Mouse (Mus musculus) layer of hippocampus, adult 9-10 months (tissue): ENCODE measurements around the gene Tulp3.
A peak's percentile ranks its signal among the peaks of the same experiment; 100 is the strongest.

Source experiments
- DNase-seq: peaks from one replicate; pipeline ENCODE4 v3.0.0; 2022; ENCODE audit warnings: low spot score

Gene Tulp3

GRCm38 (mm10) chr6:128296750-128297393 lies 58.8 kb downstream of the Tulp3 start:
- DNase-seq = no peak

DNA sequence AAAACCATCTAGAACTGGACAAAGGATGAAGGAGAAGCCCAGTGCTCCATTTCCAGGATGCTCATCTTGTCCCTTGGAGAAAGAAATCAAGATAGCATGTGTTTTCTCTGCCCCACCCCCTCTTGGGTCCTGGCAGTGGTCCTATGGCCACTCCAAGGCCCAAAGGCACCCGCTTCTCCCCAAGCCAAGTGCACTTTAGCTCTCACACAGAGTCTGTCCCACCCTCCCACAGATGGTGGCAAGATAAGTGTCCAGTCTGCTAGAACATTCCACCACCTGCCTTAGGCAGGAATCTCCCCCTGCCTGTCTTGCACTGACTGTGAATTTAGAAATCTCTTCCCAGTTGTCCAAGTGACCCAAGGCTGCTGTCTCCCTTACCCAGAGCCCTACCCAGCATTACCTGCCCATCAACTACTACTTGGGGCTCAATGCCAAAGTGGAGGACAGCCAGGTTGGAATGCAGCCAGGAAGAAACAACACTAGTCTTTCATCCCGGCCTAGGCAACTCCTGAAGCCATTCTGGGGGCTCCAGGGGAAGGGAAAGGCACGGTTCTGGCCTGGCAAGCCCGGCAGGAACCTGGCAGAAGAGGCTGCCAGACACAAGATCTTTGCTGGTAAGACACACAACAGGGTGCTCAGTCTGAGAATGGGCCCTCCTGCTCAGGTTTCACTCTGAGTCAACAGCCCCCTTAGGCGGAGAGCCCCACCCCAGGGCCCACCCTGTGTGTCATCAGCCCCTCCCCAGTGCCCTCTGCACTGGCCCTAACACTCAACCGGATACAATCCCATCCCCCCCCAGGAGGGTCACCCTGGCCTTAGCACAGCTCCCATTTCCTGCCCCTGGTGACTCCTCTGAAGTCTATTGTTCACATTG lies 59.5 kb downstream of the Tulp3 start:
- DNase-seq = no peak

DNA sequence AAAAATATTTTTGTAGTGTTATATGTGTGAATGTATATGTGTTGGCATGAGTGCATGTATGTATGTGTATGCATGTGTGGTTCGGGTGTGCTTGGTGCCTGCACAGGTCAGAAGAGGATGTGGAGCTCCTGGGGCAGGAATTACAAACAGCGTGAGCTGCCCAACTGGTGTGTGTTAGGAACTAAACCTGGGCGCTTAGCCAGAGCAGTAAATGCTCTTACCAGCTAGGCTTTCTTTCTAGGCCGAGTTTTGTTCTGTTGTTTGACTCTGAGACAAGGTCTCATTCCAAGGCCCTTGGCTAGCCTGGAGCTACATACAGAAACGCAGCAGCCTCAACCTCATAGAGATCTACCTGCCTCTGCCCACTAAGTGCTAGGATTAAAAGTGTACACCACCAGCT lies 64.4 kb downstream of the Tulp3 start:
- no peak for DNase-seq

- DNase-seq = no peak
Measured at GRCm38 (mm10) chr6:128288681-128289080, 67.0 kb downstream of the Tulp3 start.

DNA sequence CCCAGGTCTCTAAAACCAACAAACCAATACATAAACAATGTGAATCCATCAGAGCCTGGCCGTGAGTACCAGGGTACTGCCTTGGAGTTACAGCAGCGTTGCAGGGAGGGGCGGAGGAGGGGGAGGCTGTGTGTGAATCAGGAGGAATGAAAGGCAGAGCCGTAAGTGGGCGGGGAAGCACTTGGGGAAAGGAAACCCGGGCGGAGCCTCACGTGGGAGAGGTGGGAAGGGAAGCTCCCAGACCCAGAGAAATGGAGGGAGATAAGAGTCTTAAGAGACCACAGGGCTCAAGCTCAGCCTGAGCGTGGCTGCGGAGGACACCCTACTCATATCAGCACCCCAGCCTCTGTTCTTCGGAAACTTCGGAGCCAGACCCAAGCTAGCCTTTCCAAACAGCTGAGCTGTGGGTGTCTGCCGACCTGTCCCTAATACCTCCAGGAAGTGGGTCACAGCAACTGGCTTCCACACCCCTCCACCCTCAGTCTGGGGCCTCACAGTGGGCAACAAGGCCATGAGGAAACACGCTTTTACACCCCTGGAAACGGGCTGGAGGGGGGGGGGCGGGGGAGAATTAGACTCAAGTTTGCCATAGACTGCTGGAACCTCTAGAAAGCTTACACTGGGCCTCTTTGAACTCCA lies 69.7 kb downstream of the Tulp3 start:
- DNase-seq = no peak

DNA sequence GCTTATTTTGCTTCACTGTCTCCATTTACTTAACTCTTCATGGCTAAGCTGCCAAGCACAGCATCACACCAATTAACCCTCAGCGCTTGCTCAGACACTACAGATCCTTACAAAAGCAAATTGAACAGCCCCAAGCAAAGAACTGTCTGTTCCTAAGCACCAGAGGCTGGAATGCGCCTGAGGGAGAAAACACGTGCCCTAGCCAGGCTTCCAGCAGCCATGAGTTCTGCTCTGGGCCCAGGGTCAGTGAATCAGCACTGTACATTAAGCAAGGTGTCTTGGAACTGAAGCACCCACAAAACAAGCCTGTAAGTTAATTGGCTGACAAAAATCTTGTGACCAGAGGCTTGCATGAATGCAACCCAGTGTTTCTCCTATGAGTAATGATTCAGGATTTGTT lies 73.5 kb downstream of the Tulp3 start:
- no peak for DNase-seq

DNA sequence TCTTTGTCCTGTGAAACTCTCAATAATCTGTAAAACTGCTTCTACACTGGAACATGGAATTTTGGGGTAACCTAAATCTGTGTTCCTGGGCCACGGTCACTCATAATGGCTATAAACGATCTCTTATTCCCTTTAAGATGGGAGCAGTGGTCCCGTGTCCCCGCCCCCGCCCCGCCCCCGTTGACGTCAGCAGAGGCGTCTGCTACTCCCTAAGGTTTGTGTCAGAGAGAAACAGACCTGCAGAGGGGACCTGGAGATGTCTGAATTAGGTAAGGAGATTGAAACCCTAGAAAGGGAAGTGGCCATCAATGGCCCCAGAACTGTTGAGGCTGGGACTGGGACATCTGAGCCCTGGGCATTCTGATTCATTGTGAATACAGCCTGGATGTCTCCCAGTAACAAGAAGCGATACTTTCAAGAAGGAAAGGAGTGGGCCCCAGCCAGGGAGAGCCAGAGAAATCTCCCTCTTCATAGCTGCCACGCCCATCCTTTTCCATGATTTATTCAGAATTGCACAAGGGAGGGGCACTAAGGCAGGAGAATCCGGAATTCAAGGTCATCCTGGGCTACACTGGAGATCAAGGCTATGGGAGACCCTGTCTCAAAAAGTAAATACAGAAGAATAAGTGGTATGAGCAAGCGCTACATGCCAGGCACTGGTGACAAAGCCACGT lies 75.0 kb downstream of the Tulp3 start:
- DNase-seq = no peak

DNA sequence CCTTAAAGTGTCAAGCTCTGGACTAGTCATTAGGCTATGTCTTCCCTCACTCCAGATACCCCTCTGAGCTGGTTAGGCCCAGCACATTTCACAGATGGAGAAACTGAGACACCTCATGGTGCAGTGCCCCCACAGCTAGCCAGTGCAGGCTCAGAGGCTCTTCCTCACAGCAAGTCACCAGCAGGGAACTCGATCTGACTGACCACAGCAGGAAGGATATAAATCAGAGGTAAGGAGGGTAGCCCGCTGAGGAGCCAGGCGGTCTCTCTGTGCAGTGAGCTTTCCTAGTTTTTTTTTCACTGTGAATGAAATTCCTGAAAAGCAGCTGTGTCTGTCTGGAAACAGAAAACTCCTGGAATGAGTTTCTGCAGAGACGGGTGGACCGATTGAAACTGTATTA lies 76.0 kb downstream of the Tulp3 start:
- DNase-seq = no peak

GRCm38 (mm10) chr6:128279099-128279498 lies 76.6 kb downstream of the Tulp3 start:
- DNase-seq = no peak

DNA sequence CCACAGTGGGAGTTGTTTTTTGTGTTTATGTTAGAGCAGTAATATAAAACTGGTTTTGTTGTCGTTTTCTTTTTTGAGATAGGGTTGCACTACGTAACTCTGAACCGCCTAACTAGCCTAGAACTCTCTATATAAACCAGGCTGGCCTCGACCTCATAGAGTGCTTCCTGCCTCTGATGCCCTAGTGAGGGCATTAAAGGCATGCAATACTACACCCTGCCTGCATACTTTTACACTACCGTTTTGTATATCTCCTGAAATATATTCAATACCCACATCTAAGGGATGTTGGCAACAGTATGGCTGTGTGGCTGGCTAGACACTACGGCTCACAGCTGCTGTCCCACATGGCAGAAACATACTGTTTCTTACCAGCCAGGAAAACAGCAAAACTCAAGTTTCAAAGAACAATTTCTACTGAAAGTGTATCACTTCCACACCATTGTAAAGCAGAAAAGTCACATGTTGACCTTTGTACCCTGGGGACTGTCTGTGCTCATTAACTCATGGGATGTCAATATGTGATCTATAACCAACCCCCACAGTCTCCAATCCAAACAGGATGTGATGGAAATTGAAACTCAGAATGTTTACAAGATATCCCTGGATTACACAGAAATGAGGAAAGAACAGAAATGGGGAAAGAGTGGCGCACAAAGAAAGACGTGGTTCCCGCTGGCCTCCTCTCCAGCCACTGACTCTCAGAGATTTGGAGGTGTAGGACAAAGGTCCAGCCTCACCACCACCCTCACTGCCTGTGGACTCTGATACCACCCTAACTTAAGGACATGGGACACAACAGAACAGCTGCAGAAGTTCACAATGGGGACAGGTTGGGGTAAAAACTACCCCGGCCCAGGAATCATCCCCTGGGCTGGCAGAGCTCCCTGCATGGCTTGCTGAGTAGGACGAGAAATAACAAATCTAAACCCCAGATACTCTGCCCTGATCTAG lies 78.2 kb downstream of the Tulp3 start:
- DNase-seq = peak; percentile 15

GRCm38 (mm10) chr6:128276349-128276748 lies 79.3 kb downstream of the Tulp3 start:
- no peak for DNase-seq

- DNase-seq = no peak
Measured at GRCm38 (mm10) chr6:128275506-128276064, 80.1 kb downstream of the Tulp3 start.

DNA sequence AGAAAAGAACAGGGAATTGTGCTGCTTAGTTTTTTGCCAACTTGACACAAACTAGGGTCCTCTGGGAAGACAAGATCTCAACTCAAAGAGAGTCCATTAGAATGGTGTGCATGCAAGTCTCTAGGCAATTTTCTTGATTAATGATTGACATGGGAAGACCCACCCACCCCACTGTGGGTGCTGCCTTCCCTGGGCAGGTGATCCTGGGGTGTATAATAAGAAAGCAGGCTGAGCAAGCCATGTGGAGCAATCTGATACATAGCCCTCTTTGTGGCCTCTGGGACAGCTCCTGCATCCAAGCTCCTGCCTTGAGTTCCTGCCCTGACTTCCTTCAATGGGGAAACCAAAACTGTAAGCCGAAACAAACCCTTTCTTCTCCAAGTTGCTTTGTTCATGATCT lies 82.1 kb downstream of the Tulp3 start:
- no peak for DNase-seq

DNA sequence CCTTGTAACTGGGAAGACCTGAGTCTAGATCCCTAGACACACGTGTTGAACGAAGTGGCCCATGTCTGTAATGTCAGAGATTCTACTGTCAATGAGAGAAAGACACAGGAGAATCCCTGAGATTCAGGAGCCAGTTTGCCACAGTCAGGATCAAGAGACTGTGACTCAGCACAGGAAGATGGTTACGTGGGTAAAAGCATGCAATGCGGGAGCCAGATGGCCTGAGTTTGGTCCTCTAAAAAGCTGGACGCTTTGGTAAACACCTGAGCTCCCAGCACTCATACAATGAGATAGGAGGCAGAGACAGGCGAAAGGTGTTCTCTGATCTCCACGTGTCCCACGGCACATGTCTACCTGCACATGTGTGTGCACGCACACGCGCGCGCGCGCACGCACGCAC lies 82.9 kb downstream of the Tulp3 start:
- no peak for DNase-seq
